Mouse (Mus musculus) midbrain, embryonic 16.5 days (tissue): Measurements from ENCODE around the gene Tada2b. TPM values are rescaled to one million over a fixed set of nuclear protein-coding genes. Genes with fewer than 3 reads are reported as not detected.

Source experiments
- ATAC-seq: fragments of 200-750 bp; cut with Nextera tagmentation; 2 replicates; pipeline ENCODE4 v1.8.0; 2017; ENCODE audit warnings: moderate TSS enrichment
- H3K27ac ChIP-seq: fragments of 300-500 bp; sonication (generic); 2 replicates; pipeline ENCODE4 v1.5.1; 2014; ENCODE audit warnings: mild to moderate bottlenecking, low read length, mixed read lengths
- H3K27me3 ChIP-seq: fragments of 300-500 bp; sonication (generic); 2 replicates; pipeline ENCODE4 v1.6.1; 2014; ENCODE audit warnings: low read depth, low read length, mixed read lengths; ENCODE audit not compliant: control insufficient read depth, insufficient read depth
- H3K36me3 ChIP-seq: fragments of 300-500 bp; sonication (generic); 2 replicates; pipeline ENCODE4 v1.6.1; 2014; ENCODE audit warnings: mild to moderate bottlenecking, low read length, moderate library complexity, mixed read lengths; ENCODE audit not compliant: control insufficient read depth, insufficient read depth
- H3K4me1 ChIP-seq: fragments of 300-500 bp; sonication (generic); 2 replicates; pipeline ENCODE4 v1.6.1; 2014; ENCODE audit warnings: mild to moderate bottlenecking, low read length, mixed read lengths; ENCODE audit not compliant: control insufficient read depth, insufficient read depth
- H3K4me2 ChIP-seq: fragments of 300-500 bp; sonication (generic); 2 replicates; pipeline ENCODE4 v1.6.1; 2014; ENCODE audit warnings: mild to moderate bottlenecking, low read length, mixed read lengths
- H3K4me3 ChIP-seq: fragments of 300-500 bp; sonication (generic); 2 replicates; pipeline ENCODE4 v1.5.1; 2014; ENCODE audit warnings: low read depth, mild to moderate bottlenecking, low read length, moderate library complexity, mixed read lengths
- H3K9ac ChIP-seq: fragments of 300-500 bp; sonication (generic); 2 replicates; pipeline ENCODE4 v1.6.1; 2014; ENCODE audit warnings: low read depth, low read length, mixed read lengths
- H3K9me3 ChIP-seq: fragments of 300-500 bp; sonication (generic); replicated peaks from 2 replicates; pipeline ENCODE4 v1.6.1; 2014; ENCODE audit warnings: mild to moderate bottlenecking, low read length, mixed read lengths; ENCODE audit not compliant: control insufficient read depth, poor library complexity, severe bottlenecking
- polyA plus RNA-seq: library from polyadenylated mRNA; unstranded; fragments of >200 nt; fragmentation: Nextera tagmentation; extraction: Ambion mirVana; gene quantifications from 2 replicates; pipeline ENCODE4 v1.2.1, GENCODE M21; 2015

The Tada2b gene
- polyA plus RNA-seq, 1 experiment from 2014 or later = 2.9 TPM

GRCm38 (mm10) chr5:36424676-36425075 lies 59.4 kb downstream of the Tada2b start:
- no peak overlapping the region for H3K4me3 ChIP-seq
- no peak overlapping the region for H3K27ac ChIP-seq

More at GRCm38 (mm10) chr5:36424676-36425075, 59.4 kb downstream of the Tada2b start:
- Histone ChIP-seq H3K9ac (no peak overlapping the region), H3K4me1 (0 out of 2 replicates have a peak, but pooled peaks cover 5% of the 10 kb centered on the region), H3K9me3 (no peaks in the 10 kb centered on the region), H3K4me2 (no peak overlapping the region), H3K36me3 (no peaks in the 10 kb centered on the region), H3K27me3 (no peaks in the 10 kb centered on the region)
- no peak for ATAC-seq

Other genes starting within 250 kb of the Tada2b start
- gene Sorcs2, start 86.1 kb downstream of the Tada2b start, polyA plus RNA-seq = 21.3 and 22.7 TPM in 2 replicates
- 41.3 and 42.9 TPM in 2 replicates for gene Grpel1, start 19.3 kb downstream of the Tada2b start, polyA plus RNA-seq
- gene Ccdc96, start 303 bp upstream of the Tada2b start, polyA plus RNA-seq = 3.8 and 4.3 TPM in 2 replicates
- 74.6 and 76.1 TPM in 2 replicates for gene Tbc1d14, start 109.0 kb upstream of the Tada2b start, polyA plus RNA-seq
- gene D5Ertd579e, start 211.7 kb upstream of the Tada2b start, polyA plus RNA-seq = 40.6 and 43.5 TPM in 2 replicates